Mouse (Mus musculus): Measurements from ENCODE around the gene Sf3b1.

DNA sequence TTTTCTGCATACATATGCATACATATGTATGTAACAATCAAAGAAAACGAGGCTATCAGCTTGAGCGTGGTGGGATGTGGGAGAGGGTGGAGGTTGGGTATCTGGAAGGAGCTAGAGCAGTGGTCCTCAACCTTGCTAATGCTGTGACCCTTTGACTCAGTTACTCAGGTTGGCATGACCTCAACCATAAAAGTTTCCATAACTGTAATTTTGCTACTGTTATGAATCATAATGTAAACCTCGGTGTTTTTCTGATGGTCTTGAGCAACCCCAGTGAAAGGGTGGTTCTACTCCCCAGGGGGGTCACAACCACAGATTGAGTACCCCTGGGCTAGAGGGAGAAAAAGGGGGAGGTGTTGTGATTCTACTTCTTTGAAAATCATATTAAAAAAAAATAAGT lies 91.8 kb downstream of the Sf3b1 start:
- no peak for TF ChIP-seq CTCF (IDR thresholded peaks at IDR 0.05; ENCODE audit: low read depth, low read length)
- TF ChIP-seq POLR2A (IDR thresholded peaks at IDR 0.05; ENCODE audit: extremely low read depth, insufficient read depth, low read length): no peak

Measured in liver, adult 2 months (tissue).